Mouse (Mus musculus) CH12.LX (cell line): ENCODE measurements around the gene Hmgcr.

Experiments
- CTCF ChIP-seq, 2 experiments: IDR thresholded peaks in 1 of 2; conservative IDR thresholded peaks in 1 of 2; 2 replicates each; pipeline ENCODE4 v1.5.1; 2011 to 2012; ENCODE audit warnings: low read depth in 2 of 2, low read length in 2 of 2, improper control_type of control experiment in 1 of 2, inconsistent platforms in 1 of 2, mild to moderate bottlenecking in 1 of 2, moderate library complexity in 1 of 2
- E2F4 ChIP-seq: IDR thresholded peaks from 2 replicates; pipeline ENCODE4 v1.6.1; 2011; ENCODE audit warnings: low read depth, low read length, improper control_type of control experiment; ENCODE audit not compliant: insufficient replicate concordance
- POLR2A ChIP-seq: IDR thresholded peaks from 2 replicates; pipeline ENCODE4 v1.6.1; 2011; ENCODE audit warnings: low read depth, mild to moderate bottlenecking, improper control_type of control experiment, low read length
- TCF12 ChIP-seq: IDR thresholded peaks from 2 replicates; pipeline ENCODE4 v1.6.1; 2014; ENCODE audit warnings: low read depth, mild to moderate bottlenecking, inconsistent platforms, low read length, improper control_type of control experiment
- ZC3H11A ChIP-seq: IDR thresholded peaks from 2 replicates; pipeline ENCODE4 v1.6.1; 2012; ENCODE audit warnings: low read depth, mild to moderate bottlenecking, inconsistent platforms, low read length, improper control_type of control experiment

- TF ChIP-seq ZC3H11A (no peak), TCF12 (no peak), POLR2A (no peak), CTCF (conservative IDR thresholded peaks at IDR 0.05 in 1 of 2, IDR thresholded peaks at IDR 0.05 in 1 of 2; ENCODE audit: low read depth in 2 of 2, low read length in 2 of 2) (no peak), E2F4 (no peak)
Observed at GRCm38 (mm10) chr13:96645822-96646221, 24.9 kb downstream of the Hmgcr start.
